Mouse (Mus musculus) retina, adult 2 months (tissue): ENCODE data around the gene Ints13.

Source experiments
- DNase-seq: peaks from one replicate; pipeline ENCODE4 v3.0.0-alpha.2; 2012; ENCODE audit warnings: low read depth, low spot score

Ints13 gene

DNA sequence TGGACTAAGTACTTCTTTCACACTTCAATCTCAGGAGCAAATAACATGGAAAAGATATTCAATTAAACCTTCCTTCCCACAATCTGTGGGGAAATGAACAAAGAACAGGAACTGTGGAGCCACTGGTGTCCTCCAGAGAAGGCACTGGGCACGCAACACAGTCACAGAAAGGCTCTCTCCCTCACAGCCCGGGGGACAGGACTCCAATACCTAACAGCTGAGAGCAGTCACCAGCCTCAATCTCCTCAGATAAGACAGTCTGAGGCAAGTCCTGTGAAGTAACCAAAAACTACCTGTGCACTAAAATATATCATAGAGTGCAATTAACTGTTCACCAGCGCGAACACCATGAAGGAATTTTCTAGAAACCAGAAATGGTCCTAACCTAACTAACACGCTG, 76.9 kb downstream of the Ints13 start:
- no peak for DNase-seq

DNA sequence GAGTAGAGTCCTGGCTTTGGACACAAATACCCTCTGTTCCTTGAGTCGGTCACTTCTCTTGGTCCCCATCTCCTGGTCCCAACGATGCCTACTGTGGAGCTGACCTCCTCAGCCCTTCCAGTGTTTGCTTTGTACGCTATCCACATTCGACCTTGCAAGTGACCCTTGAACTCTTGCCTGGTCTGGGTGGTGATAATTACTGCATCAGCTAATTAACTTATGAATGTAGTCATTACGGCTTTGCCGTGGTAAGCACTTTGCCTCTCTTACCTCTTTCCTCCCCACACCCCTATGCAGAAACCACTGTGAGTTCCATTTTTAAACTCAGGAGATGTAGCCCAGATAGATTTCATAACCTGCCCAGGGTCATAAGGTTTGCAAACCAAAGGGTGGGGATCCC, 77.4 kb downstream of the Ints13 start:
- DNase-seq: no peak
